Mouse (Mus musculus) MEL (cell line): ENCODE data around the gene 4930544D05Rik. TPM values are rescaled to one million over a fixed set of nuclear protein-coding genes. Genes with fewer than 3 reads are reported as not detected.
A peak's percentile ranks its signal among the peaks of the same experiment; 100 is the strongest.

Experiments
- DNase-seq: peaks from one replicate; pipeline ENCODE4 v3.0.0; 2011; ENCODE audit warnings: low read depth, low spot score
- H3K27ac ChIP-seq: 2 replicates; pipeline ENCODE4 v1.5.1; 2012; ENCODE audit warnings: low read depth, mild to moderate bottlenecking, control low read depth, low read length, moderate library complexity; ENCODE audit not compliant: control insufficient read depth
- H3K27me3 ChIP-seq, 2 experiments: fragments of 150-350 bp in 1 of 2; sonication (generic) in 1 of 2; 2 replicates each; pipeline ENCODE4 v1.6.1; 2012; ENCODE audit warnings: low read length in 2 of 2, mild to moderate bottlenecking in 2 of 2, improper control_type of control experiment in 1 of 2, moderate library complexity in 1 of 2; ENCODE audit not compliant: insufficient read depth in 2 of 2, control insufficient read depth in 1 of 2
- H3K36me3 ChIP-seq, 2 experiments: 2 replicates each; pipeline ENCODE4 v1.6.1; 2012 to 2014; ENCODE audit warnings: low read length in 2 of 2, improper control_type of control experiment in 1 of 2, inconsistent platforms in 1 of 2, mild to moderate bottlenecking in 1 of 2; ENCODE audit not compliant: insufficient read depth in 2 of 2, control insufficient read depth in 1 of 2
- H3K4me1 ChIP-seq, 2 experiments: fragments of 150-350 bp in 1 of 2; sonication (generic) in 1 of 2; 2 replicates each; pipeline ENCODE4 v1.6.1; 2012; ENCODE audit warnings: low read length in 2 of 2, improper control_type of control experiment in 1 of 2, mild to moderate bottlenecking in 1 of 2; ENCODE audit not compliant: insufficient read depth in 2 of 2, control insufficient read depth in 1 of 2
- H3K4me3 ChIP-seq, 2 experiments: fragments of 150-350 bp in 1 of 2; sonication (generic) in 1 of 2; 2 replicates each; pipeline ENCODE4 v1.5.1; 2012; ENCODE audit warnings: low read depth in 2 of 2, low read length in 2 of 2, mild to moderate bottlenecking in 2 of 2, moderate library complexity in 2 of 2, control low read depth in 1 of 2, improper control_type of control experiment in 1 of 2; ENCODE audit not compliant: control insufficient read depth in 1 of 2, insufficient read depth in 1 of 2
- H3K79me2 ChIP-seq: 2 replicates; pipeline ENCODE4 v1.6.1; 2012; ENCODE audit warnings: mild to moderate bottlenecking, low read length, moderate library complexity; ENCODE audit not compliant: control insufficient read depth, poor library complexity, insufficient read depth
- H3K9ac ChIP-seq: 2 replicates; pipeline ENCODE4 v1.6.1; 2012; ENCODE audit warnings: low read depth, mild to moderate bottlenecking, control low read depth, low read length, moderate library complexity; ENCODE audit not compliant: control insufficient read depth, poor library complexity, severe bottlenecking
- H3K9me3 ChIP-seq: fragments of 150-350 bp; sonication (generic); replicated peaks from 2 replicates; pipeline ENCODE4 v1.6.1; 2012; ENCODE audit warnings: mild to moderate bottlenecking, low read length, improper control_type of control experiment, moderate library complexity; ENCODE audit not compliant: insufficient read depth
- BHLHE40 ChIP-seq: IDR thresholded peaks from 2 replicates; pipeline ENCODE4 v1.6.1; 2012; ENCODE audit warnings: low read depth, mild to moderate bottlenecking, inconsistent platforms, low read length, improper control_type of control experiment, borderline replicate concordance
- CTCF ChIP-seq, 3 experiments: IDR thresholded peaks in 2 of 3; conservative IDR thresholded peaks in 1 of 3; 2 replicates each; pipeline ENCODE4 v1.5.1; 2011 to 2012; ENCODE audit warnings: low read length in 3 of 3, low read depth in 2 of 3, mild to moderate bottlenecking in 2 of 3, improper control_type of control experiment in 1 of 3, inconsistent platforms in 1 of 3, mixed read lengths in 1 of 3, moderate library complexity in 1 of 3; ENCODE audit not compliant: control insufficient read depth in 1 of 3, insufficient read depth in 1 of 3, poor library complexity in 1 of 3, severe bottlenecking in 1 of 3
- E2F4 ChIP-seq: IDR thresholded peaks from 2 replicates; pipeline ENCODE4 v1.6.1; 2011; ENCODE audit warnings: low read depth, low read length, improper control_type of control experiment, borderline replicate concordance
- ELF1 ChIP-seq: IDR thresholded peaks from 2 replicates; pipeline ENCODE4 v1.6.1; 2014; ENCODE audit warnings: low read depth, mild to moderate bottlenecking, inconsistent platforms, low read length, improper control_type of control experiment, moderate library complexity
- ETS1 ChIP-seq: IDR thresholded peaks from 2 replicates; pipeline ENCODE4 v1.6.1; 2012; ENCODE audit warnings: low read depth, mild to moderate bottlenecking, inconsistent platforms, low read length, improper control_type of control experiment, moderate library complexity
- GABPA ChIP-seq: IDR thresholded peaks from 2 replicates; pipeline ENCODE4 v1.6.1; 2012; ENCODE audit warnings: low read depth, mild to moderate bottlenecking, inconsistent platforms, low read length, improper control_type of control experiment, moderate library complexity
- GATA1 ChIP-seq: IDR thresholded peaks from 2 replicates; pipeline ENCODE4 v1.6.1; 2011; ENCODE audit warnings: low read depth, low read length, improper control_type of control experiment
- KAT2A ChIP-seq: conservative IDR thresholded peaks from 2 replicates; pipeline ENCODE4 v1.6.1; 2012; ENCODE audit warnings: low read depth, low read length, improper control_type of control experiment, inconsistent platforms
- MXI1 ChIP-seq: IDR thresholded peaks from 2 replicates; pipeline ENCODE4 v1.6.1; 2011; ENCODE audit warnings: mild to moderate bottlenecking, low read depth, low read length, improper control_type of control experiment
- MYB ChIP-seq: IDR thresholded peaks from 2 replicates; pipeline ENCODE4 v1.6.1; 2011; ENCODE audit warnings: mild to moderate bottlenecking, low read depth, low read length, improper control_type of control experiment
- NELFE ChIP-seq: IDR thresholded peaks from 2 replicates; pipeline ENCODE4 v1.6.1; 2011; ENCODE audit warnings: low read depth, low read length, improper control_type of control experiment
- POLR2AphosphoS5 ChIP-seq: IDR thresholded peaks from 2 replicates; pipeline ENCODE4 v1.6.1; 2012; ENCODE audit warnings: low read depth, borderline replicate concordance, mild to moderate bottlenecking, inconsistent platforms, low read length, moderate library complexity, mixed read lengths
- SIN3A ChIP-seq: IDR thresholded peaks from 2 replicates; pipeline ENCODE4 v1.6.1; 2012; ENCODE audit warnings: low read length, improper control_type of control experiment, inconsistent platforms
- SMC3 ChIP-seq: IDR thresholded peaks from 2 replicates; pipeline ENCODE4 v1.6.1; 2011; ENCODE audit warnings: low read depth, low read length, improper control_type of control experiment
- TAL1 ChIP-seq: IDR thresholded peaks from 2 replicates; pipeline ENCODE4 v1.6.1; 2012; ENCODE audit warnings: mild to moderate bottlenecking, inconsistent platforms, low read length, moderate library complexity, mixed read lengths
- TCF12 ChIP-seq: IDR thresholded peaks from 2 replicates; pipeline ENCODE4 v1.6.1; 2014; ENCODE audit warnings: low read depth, mild to moderate bottlenecking, inconsistent platforms, low read length, improper control_type of control experiment, moderate library complexity
- UBTF ChIP-seq: IDR thresholded peaks from 2 replicates; pipeline ENCODE4 v1.6.1; 2012; ENCODE audit warnings: low read depth, mild to moderate bottlenecking, inconsistent platforms, low read length, improper control_type of control experiment, moderate library complexity, borderline replicate concordance; ENCODE audit not compliant: insufficient read depth
- ZC3H11A ChIP-seq: IDR thresholded peaks from 2 replicates; pipeline ENCODE4 v1.6.1; 2012; ENCODE audit warnings: low read depth, mild to moderate bottlenecking, inconsistent platforms, low read length, improper control_type of control experiment
- ZMIZ1 ChIP-seq: IDR thresholded peaks from 2 replicates; pipeline ENCODE4 v1.6.1; 2012; ENCODE audit warnings: low read depth, mild to moderate bottlenecking, inconsistent platforms, low read length, improper control_type of control experiment, moderate library complexity
- ZNF384 ChIP-seq: IDR thresholded peaks from 2 replicates; pipeline ENCODE4 v1.6.1; 2012; ENCODE audit warnings: low read depth, mild to moderate bottlenecking, inconsistent platforms, low read length, improper control_type of control experiment
- polyA plus RNA-seq, 2 experiments: library from polyadenylated mRNA; stranded (reverse) in 1 of 2; unstranded in 1 of 2; fragments of >175 nt in 1 of 2; fragments of >200 nt in 1 of 2; gene quantifications; 2 replicates each; pipeline versions ENCODE4 v1.2.1 to v1.2.4; 2012; ENCODE audit warnings: low replicate concordance in 2 of 2, low read depth in 1 of 2; ENCODE audit not compliant: insufficient read length in 2 of 2, insufficient read depth in 1 of 2, missing spikeins in 1 of 2
- total RNA-seq: library from RNA; depleted of rRNA; stranded (reverse); fragments of 300-350 nt; gene quantifications from 2 replicates; pipeline ENCODE4 v1.2.3, GENCODE M21; 2012

The 4930544D05Rik gene
- total and polyA plus RNA-seq, 3 experiments = 0.10 TPM; not detected in 2

DNA sequence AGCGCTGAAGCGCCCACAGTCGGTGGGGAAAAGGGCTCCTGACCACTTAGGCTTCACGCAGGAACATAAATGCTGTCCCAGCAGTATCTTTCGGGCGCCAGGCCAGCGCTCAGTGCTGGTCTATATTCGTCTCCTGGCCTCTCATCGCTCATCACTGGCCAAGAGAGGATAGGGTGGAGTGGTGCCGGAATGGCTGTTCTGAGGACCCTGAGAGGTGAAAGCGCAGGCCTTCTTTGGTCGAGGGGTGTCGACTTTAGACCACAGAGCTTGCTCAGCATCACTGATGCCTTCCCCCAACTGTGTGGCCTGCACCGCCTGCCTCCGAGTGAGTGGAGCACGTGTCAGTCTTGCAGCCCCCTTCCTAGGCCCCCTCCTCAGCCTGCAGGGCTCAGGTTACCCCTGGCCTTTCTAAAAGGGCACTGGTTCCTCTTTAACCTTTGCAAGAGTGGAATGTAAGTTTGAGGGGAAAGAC, 40.8 kb downstream of the 4930544D05Rik start (continued):
- no peak for TF ChIP-seq ZC3H11A
- TF ChIP-seq SMC3 = no peak
- TF ChIP-seq SIN3A = peak; percentile 55
- TF ChIP-seq UBTF = no peak
- no peak for TF ChIP-seq ELF1
- no peak for TF ChIP-seq KAT2A
- no peak for TF ChIP-seq TAL1
- peak; percentile 24; the same call in 1 of the 2 replicates for TF ChIP-seq MXI1
- TF ChIP-seq E2F4 = no peak
- TF ChIP-seq GABPA = no peak
- TF ChIP-seq ETS1 = no peak
- TF ChIP-seq TCF12 = peak; percentile 35; the same call in 1 of the 2 replicates
- no peak for TF ChIP-seq MYB
- 0 out of 2 replicates have a peak, but pooled peaks have one; percentile 23 for TF ChIP-seq ZMIZ1
- TF ChIP-seq GATA1 = no peak
- no peak for TF ChIP-seq CTCF (IDR thresholded peaks at IDR 0.05 in 2 of 3, conservative IDR thresholded peaks at IDR 0.05 in 1 of 3; ENCODE audit: control insufficient read depth in 1 of 3, insufficient read depth in 1 of 3, low read depth in 2 of 3, low read length in 3 of 3, poor library complexity in 1 of 3, severe bottlenecking in 1 of 3)

DNA sequence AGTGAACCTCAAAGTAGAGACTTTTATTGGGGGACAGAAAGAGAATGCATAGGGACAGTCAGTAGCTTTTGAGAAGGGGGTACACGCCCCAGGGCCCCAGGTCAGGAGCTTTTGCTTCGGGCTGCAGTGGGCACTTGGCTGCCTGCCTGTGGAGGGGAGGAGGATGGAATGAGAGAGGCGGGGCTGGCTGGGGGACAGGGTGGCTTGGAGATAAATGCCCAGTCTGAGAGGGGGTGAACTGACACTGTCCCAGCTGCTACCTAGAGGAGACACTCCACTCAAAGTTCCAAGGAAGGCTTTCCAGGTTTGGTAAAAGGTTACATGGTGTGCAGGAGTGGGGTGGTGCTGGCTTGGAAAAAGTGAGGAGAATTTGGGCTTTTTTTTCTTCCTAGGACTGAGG, 41.3 kb downstream of the 4930544D05Rik start, which contains the start of gene Eno3:
Gene Eno3 (plus strand): TSS at position 239 of the 400 bp plus-strand sequence.
- H3K79me2 ChIP-seq = peaks cover 41% of the 10 kb centered on the region
- peaks cover 2 to 23% of the 10 kb centered on the region in 2 experiments for H3K4me1 ChIP-seq
- peaks cover 6 to 19% of the 10 kb centered on the region in 2 experiments; a peak in 3 of 4 replicates for H3K36me3 ChIP-seq
- H3K9me3 ChIP-seq = no peaks in the 10 kb centered on the region
- H3K4me3 ChIP-seq = peak within 1 kb of the TSS; percentile 74 to 80
- peak within 1 kb of the TSS; percentile 88 for H3K9ac ChIP-seq
- peak within 1 kb of the TSS; percentile 99 for H3K27ac ChIP-seq
- DNase-seq = peak; percentile 63
- TF ChIP-seq ZNF384 = 0 out of 2 replicates have a peak, but pooled peaks have one; percentile 50
- TF ChIP-seq ZMIZ1 = no peak
- TF ChIP-seq NELFE = 0 out of 2 replicates have a peak, but pooled peaks have one; percentile 18
- 0 out of 2 replicates have a peak, but pooled peaks have one; percentile 3 for TF ChIP-seq SIN3A
- no peaks in the 10 kb centered on the region for H3K27me3 ChIP-seq

DNA sequence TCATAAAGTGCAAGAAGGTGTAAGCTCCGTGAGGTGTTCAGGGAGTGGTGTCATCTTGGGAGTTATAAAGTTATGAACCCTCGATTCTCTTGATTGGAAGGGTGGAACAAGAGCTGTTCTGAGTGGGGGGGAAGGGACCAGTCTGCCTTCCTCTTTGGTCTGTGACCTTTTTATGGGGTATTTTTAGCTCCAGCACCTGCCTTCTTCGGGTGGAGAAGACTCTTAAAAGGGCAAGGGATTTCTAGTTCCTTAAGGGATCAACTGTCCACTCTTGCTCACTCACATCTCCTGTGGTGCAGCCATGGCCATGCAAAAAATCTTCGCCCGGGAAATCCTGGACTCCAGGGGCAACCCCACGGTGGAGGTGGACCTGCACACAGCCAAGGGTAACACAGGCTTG, 41.9 kb downstream of the 4930544D05Rik start:
- Histone ChIP-seq H3K4me3 (no peak overlapping the region), H3K79me2 (peaks cover 35% of the 10 kb centered on the region), H3K36me3 (peaks cover 3 to 13% of the 10 kb centered on the region in 2 experiments), H3K27me3 (no peaks in the 10 kb centered on the region), H3K4me1 (peaks cover 2 to 18% of the 10 kb centered on the region in 2 experiments), H3K9me3 (no peaks in the 10 kb centered on the region), H3K9ac (peak overlapping the region; percentile 88; the same call in 1 of the 2 replicates), H3K27ac (peak overlapping the region; percentile 99)
- TF ChIP-seq BHLHE40 (no peak), POLR2AphosphoS5 (no peak), ETS1 (no peak), NELFE (0 out of 2 replicates have a peak, but pooled peaks have one; percentile 5)
- DNase-seq = no peak
